Mouse (Mus musculus) adrenal gland, postnatal 14 days (tissue): ENCODE data around the gene Tanc2. TPM values are rescaled to one million over a fixed set of nuclear protein-coding genes. Genes with fewer than 3 reads are reported as not detected.
A peak's percentile ranks its signal among the peaks of the same experiment; 100 is the strongest.

Source experiments
- DNase-seq: peaks from one replicate; pipeline ENCODE4 v3.0.0; 2021; ENCODE audit warnings: mixed read lengths
- total RNA-seq: library from RNA; stranded (reverse); gene quantifications from 2 replicates; pipeline ENCODE4 v1.2.3, GENCODE M21; 2021

Tanc2 gene
- total RNA-seq, 1 experiment from 2014 or later: 18.1 TPM

- peak; percentile 83 for DNase-seq
Observed at GRCm38 (mm10) chr11:105927065-105928030, 337.6 kb downstream of the Tanc2 start.

- DNase-seq: no peak
Observed at GRCm38 (mm10) chr11:105928171-105928570, 338.4 kb downstream of the Tanc2 start.

DNA sequence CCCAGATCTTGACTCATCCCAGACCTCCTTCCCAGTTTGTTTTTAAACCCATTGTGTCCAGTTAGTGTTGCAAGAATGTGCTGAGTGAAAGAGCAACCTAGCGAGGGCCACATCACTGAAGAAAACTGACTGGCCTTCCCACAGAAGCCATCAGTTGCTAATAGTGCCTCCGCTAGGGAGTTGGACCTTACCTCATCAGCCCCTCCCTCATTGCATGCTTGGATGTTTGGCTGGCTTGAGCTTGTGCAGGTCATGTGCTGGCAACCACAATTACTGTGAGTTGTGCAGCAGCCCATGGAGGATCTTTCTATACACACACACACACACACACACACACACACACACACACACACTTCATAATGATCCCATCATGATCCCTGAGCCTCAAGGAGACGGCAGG is 341.6 kb downstream of the Tanc2 start:
- no peak for DNase-seq

DNA sequence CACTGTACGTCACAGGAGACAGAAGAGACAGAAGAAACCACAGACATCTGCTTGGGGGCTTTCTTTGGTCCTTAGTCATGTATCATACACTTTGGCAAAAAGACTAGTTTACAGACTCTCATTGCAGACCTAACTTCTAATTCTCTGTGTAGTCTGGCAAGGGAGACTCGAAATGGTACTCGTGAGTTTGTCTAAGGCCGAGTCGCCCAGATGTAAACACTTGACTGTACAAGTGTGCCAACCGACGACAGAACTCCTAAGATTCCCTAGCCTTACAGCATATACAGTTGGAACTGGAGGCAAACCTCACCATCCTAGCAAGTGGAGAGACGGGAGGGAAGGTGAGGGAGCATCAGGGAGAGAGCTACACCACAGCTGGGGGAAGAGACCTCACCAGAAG is 344.0 kb downstream of the Tanc2 start:
- no peak for DNase-seq

GRCm38 (mm10) chr11:105934303-105934711 is 344.5 kb downstream of the Tanc2 start:
- no peak for DNase-seq

GRCm38 (mm10) chr11:105934816-105935215 is 345.0 kb downstream of the Tanc2 start:
- DNase-seq: no peak

DNA sequence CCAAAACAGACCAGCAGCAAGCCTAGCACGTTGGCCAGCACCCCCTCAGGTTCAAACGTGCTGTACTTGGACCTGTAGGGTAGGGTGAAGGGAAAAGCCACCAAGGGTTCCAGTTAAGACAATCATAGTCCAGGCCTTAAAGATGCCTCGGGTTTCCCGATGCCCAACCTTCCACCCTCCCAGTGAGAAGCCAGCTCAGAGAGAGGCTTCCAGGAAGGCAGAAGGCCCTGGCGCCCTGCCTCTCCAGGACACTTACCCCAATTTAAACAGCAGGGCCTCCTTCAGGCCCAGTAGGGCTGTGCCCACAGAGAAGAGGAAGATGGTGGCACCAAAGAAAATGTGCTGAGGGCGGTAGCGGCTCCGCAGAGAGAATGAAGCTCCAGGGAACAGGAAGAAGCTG is 345.7 kb downstream of the Tanc2 start:
- no peak for DNase-seq

GRCm38 (mm10) chr11:105936200-105936599 is 346.4 kb downstream of the Tanc2 start:
- peak; percentile 78 for DNase-seq

DNA sequence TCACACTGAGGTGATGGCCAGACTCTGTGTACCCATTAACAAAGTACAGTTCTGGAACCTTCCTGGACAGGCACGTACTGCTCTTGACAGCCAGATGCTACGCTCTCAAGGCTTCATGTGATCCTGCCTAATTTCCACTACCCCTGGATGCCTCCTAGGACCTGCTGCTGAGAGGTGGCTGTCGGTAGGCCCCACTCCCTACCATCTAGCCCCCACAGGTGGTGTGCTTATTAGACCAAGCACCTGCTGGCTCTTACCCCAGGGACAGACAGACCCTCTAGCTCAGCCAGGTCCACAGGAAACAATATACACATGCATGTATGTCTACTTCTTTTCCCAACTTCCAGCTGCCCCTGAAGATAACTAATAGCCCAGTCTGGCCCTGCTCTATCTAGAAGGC is 347.2 kb downstream of the Tanc2 start:
- no peak for DNase-seq

DNA sequence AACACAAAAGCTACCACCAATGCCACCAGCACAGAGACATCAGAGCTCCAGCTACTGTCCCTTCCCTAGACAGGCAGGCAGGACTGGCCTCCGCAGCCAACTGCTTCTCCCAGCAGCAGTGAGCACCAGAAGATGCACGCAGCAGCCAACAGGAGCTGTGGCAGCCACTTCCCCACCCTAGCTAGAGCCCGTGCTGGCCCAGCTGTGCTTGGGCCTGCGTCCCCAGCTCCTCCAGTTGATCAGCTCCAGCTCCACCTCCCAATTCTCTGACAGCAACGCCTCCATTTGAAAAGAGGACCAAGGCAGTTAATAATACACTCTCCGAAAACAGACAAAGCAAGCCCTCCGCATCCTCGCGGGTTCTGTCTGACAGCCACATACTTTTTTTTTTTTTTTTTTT is 349.0 kb downstream of the Tanc2 start:
- DNase-seq: no peak

DNA sequence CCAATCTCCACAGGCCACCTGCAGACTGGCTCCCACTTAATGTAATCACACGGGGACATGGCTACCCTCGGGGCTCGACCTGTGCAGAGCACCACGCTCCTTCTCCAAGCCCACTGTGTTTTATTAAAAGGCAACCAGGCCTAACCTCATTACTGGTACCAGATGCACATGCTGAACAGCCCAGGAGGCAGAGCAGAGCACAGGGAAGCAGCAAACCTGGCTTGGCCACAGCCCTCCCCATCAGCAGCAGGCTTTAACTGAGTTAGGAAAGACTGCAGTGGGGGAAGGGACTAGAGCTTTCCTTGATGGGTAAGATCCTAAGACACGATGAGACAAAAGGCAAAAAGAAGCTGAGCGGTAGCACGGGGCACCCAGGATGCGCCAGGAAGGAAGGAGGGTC is 352.2 kb downstream of the Tanc2 start:
- peak; percentile 62 for DNase-seq

GRCm38 (mm10) chr11:105943133-105944102 is 353.6 kb downstream of the Tanc2 start:
- peak; percentile 88 for DNase-seq

DNA sequence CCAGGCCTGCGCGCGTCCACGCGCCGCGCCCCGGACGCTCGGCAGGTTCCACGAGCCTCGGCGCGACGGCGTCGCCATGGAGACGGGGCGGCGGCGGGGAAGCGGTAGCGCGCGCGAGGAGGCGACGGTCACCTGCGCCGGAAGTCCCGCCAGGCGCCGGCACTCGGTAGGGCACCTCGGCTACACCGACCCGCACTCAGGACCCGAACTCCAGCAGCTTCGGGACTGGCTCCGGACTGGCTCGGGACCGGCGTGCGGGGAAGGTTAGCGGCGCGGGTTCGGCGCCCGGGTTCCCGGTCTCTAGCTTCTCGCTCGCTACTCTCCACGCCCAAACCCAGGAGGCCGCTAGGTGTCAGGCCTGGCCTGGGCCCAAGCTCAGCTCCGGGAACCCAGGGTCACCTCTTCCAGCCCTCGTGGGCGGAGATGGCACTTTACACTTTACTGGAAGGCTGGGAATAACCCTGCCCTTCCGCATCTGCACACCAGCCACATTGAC is 354.4 kb downstream of the Tanc2 start:
- peak; percentile 89 for DNase-seq

DNA sequence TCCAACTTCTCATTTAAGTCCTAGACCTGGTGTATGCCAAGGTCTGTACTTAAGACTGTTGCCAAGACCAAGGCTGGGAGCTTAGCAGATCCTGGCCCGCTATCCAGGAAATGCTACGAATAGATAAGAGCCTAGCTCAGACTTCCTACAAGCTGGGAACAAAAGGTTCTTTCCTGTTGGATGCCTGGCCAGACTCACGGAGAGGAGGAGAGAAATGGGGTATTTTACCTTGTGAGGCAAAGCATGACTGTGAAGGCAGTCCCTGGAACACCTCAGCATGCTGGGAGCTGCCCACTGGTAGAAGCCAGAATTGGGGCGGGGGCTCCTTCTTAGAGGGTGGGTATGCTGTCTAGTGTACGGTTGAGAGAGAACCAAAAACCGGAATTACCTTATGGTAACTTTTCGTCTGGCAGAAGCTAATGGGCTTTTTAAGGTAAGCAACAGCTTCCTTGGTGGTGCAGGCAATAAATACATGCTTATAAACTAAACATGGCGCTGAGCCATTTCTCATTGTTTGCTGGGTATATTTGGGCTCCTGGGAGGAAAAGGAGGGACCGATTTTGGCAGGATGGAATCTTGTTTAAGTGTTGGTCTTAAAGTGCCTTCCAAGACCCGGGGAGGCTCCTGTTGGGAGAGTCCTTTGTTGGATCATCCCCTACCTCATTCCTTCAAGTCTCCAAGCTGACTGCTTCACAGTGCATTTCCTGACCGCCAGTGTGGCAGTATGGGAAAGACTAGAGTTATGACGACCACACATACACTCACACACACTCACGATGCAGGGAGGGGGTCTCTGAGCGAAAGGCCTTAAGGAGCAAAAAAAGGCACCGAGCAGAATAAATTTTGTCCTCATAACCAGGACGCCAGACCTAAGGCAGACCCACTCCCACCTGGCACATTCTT is 355.2 kb downstream of the Tanc2 start:
- DNase-seq: peak; percentile 57

- DNase-seq: no peak
Observed at GRCm38 (mm10) chr11:105946694-105947154, 356.9 kb downstream of the Tanc2 start.

- no peak for DNase-seq
Observed at GRCm38 (mm10) chr11:105948255-105948654, 358.5 kb downstream of the Tanc2 start.

DNA sequence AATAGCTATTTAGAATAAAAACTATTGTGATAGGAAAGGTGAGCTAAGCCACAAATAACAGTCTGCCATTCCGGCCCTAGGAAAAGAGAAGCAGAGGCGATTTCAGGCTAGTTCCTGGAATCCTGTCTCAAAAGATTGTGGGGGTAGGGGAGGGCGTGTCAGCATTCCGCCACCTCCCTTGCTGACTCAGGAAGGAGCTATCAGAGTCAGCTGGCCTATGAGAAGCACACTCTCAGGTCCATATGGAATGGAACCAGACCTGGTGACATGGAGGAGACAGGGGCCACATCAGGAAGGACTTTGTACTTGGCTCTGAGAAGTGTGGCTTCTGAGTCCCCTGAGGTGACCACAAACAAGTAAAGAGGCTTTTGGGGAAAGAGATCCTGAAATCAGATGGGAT is 360.7 kb downstream of the Tanc2 start:
- DNase-seq: no peak

DNA sequence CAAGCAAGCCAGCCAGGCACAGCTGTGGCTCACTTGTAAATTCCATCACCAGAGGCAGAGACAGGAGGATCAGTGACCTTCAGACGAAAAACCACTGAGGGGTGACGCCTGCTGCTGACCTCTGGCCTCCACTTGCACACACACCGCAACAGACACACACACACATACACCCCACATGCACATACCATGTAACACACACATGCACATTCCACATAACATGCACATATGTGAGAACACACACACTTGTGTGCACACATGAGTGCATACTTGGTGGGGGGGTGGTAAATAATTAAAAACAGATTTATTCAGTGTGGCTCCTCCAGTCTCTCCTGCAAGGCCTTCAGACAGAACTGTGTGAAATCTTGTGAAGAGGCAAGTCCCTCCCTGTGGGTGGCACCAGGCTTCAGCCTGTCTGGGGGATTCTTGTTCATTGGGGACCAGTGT is 361.8 kb downstream of the Tanc2 start:
- no peak for DNase-seq

DNA sequence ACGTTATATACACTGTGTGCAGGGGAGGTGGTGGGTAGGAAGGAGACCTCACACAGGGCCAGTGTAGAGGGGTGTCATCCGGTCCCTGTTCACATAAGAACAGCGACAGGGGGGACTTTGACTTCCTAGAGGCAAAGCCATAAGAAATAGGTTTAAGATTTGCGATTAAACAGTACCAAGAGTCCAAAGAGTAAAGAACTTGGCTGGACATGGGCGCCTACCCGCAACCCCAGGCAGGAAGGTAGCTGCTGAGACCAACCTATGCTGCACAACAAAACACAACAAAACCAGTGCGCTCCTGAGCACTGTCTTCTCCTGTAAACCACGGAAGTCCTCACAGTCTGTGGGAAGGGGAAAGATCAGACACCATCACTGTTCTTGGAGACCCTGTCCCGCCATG is 362.3 kb downstream of the Tanc2 start:
- no peak for DNase-seq

GRCm38 (mm10) chr11:105952911-105953386 is 363.2 kb downstream of the Tanc2 start, which contains the start of gene Cyb561:
Gene Cyb561 (minus strand): TSS chr11:105953336.
- no peak for DNase-seq

DNA sequence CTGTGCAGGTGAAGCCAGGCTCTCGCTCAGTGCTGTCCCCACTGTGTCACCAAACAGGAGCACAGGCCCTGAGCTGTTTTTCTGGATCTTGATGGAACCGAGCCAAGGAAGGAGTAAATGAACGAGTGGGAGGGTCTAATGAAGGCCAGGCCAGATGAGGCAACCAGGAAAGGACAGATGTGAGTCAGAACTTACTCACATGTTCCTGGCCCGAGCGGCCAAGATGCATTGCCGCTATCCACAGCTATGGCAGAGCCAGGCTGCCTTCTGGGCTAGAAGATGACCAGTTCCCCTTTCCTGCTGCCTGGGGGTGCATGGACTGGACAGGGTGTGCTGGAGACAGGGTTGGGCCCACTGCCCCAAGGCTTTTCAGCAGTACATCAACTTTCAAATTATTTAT is 363.6 kb downstream of the Tanc2 start:
- DNase-seq: peak; percentile 85
